Mouse (Mus musculus): ENCODE data around the gene Atp4a.

GRCm38 (mm10) chr7:30761769-30762352 lies 49.9 kb downstream of the Atp4a start:
- TF ChIP-seq POLR2A (IDR thresholded peaks at IDR 0.05; ENCODE audit: borderline replicate concordance, extremely low read depth, insufficient read depth, insufficient read length, poor library complexity, severe bottlenecking) (no peak), CTCF (IDR thresholded peaks at IDR 0.05; ENCODE audit: borderline replicate concordance, extremely low read depth, insufficient read depth, insufficient read length) (no peak)

Data from brain, embryonic 14.5 days (tissue).